Mouse (Mus musculus): Measurements from ENCODE around the gene Ascc3. TPM values are rescaled to one million over a fixed set of nuclear protein-coding genes. Genes with fewer than 3 reads are reported as not detected.

Ascc3 gene
- polyA plus RNA-seq, 1 experiment from 2014 or later, result 19.9 TPM

DNA sequence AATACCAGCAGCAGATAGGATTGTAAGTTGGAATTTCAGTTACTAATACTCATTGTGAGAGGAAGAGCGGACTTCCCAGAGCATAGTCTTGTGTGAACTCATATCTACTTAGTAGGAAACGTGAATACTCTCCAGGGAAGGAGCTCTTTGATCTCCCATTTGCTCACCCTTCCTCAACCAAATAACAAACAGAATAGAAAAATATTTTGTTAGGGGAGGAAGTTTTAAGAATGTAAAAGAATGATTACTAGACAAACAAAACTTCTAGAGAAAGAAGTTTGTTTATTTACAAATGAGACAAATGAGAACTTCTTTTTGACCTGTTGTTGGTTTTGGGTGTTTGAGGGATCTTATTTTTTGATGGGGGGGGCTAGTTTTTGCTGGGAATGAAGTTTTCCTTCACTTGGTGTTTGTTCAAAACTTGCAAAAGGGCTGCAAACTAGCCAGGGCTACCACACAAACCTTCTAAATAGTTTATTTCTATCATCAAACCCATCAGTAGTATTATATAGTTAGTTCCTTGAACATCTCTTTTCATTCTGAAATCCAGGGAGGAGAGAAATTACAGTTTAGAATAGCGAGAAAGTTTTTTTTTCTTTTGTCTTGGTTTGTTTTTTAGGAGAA, 304.4 kb downstream of the Ascc3 start:
- Histone ChIP-seq H3K4me2 (no peak overlapping the region), H3K9ac (no peak overlapping the region), H3K4me1 (peaks cover 14% of the 10 kb centered on the region)

DNA sequence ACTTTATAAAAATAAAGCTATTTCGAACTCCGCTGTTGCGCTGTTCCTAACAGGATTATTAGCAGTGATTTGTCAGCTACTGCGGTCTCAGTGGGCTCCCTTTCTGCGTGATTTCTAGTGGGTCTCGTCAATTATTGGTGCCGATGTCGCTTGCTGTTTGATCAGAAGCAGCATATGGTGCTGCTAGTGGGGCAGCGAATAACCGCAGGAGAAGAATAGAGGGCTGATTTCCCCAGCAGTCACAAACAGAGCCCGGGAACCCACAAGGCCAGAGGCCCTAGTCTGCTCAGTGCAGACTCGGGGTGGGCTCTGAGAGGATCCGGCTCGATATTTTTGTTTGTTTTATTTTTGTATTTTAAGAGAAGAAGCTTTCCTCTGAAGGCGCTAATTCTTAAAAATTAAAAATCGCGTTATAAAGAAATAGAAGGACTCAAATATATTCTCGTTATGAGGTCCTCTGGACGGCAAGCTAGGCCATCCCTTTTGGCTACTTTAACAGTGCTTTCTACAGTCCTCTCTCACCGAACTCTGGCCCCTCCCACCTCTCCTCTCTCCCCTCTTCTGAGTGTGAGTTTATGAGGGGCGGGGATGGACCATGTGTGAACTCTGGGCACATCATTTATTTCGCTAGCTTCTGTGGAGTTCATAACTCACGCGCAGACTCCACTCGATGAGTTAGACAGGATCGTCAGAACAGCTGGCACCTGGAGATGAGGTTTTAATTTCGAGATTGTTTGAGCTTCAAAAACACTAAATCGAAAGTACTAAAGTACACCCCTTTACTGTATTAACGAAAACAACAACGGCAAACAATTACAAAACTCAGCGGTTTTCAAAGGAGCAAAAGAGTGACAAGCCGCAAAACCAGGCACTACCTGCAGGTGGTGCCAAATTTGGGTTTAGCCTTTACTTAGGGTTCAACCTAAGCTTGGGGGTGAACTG, 305.3 kb downstream of the Ascc3 start:
- Histone ChIP-seq H3K4me1 (peaks cover 14% of the 10 kb centered on the region), H3K4me2 (0 out of 2 replicates have a peak overlapping the region, but pooled peaks have one; percentile 20), H3K9me3 (replicated peaks) (no peaks in the 10 kb centered on the region), H3K4me3 (no peak overlapping the region), H3K36me3 (no peaks in the 10 kb centered on the region), H3K9ac (no peak overlapping the region), H3K27ac (no peak overlapping the region), H3K27me3 (replicated peaks) (peaks cover 94% of the 10 kb centered on the region)
- no peak for ATAC-seq
- WGBS (ENCODE audit: insufficient replicate concordance), result 3% methylated on average over 32 of the region's 32 CpGs

More for the DNA sequence above, 304.4 kb downstream of the Ascc3 start:
- H3K27ac ChIP-seq, result no peak overlapping the region
- H3K9me3 ChIP-seq (replicated peaks), result no peaks in the 10 kb centered on the region
- no peak overlapping the region for H3K4me3 ChIP-seq
- no peaks in the 10 kb centered on the region for H3K36me3 ChIP-seq
- no peak for ATAC-seq
- peaks cover 94% of the 10 kb centered on the region for H3K27me3 ChIP-seq (replicated peaks)
- WGBS (ENCODE audit: insufficient replicate concordance), result 3% methylated on average over 3 of the region's 3 CpGs

DNA sequence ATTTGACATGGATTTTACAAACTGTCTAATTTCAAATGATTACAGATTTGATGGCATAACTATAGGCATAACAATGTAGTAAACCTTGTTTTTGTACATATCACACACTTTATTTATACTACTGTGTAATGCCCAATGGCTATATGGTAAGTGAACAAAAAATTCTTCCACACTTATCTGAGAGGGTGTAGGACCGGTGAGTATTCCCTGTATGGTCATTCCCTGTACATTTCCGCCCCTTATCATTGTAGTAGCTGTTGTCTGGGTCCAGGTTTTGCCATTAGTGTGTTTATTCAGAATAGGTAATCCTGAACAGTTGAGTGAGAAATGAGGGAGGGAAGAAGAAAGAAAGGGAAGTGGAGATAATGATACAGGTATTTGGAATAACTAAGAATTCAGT, 306.2 kb downstream of the Ascc3 start:
- Histone ChIP-seq H3K4me3 (no peak overlapping the region), H3K9ac (no peak overlapping the region), H3K36me3 (no peaks in the 10 kb centered on the region), H3K4me2 (no peak overlapping the region), H3K27ac (no peak overlapping the region), H3K27me3 (replicated peaks) (peaks cover 94% of the 10 kb centered on the region), H3K4me1 (peaks cover 14% of the 10 kb centered on the region), H3K9me3 (replicated peaks) (no peaks in the 10 kb centered on the region)
- ATAC-seq, result no peak
- 27% methylated on average over 2 of the region's 2 CpGs for WGBS (ENCODE audit: insufficient replicate concordance)

DNA sequence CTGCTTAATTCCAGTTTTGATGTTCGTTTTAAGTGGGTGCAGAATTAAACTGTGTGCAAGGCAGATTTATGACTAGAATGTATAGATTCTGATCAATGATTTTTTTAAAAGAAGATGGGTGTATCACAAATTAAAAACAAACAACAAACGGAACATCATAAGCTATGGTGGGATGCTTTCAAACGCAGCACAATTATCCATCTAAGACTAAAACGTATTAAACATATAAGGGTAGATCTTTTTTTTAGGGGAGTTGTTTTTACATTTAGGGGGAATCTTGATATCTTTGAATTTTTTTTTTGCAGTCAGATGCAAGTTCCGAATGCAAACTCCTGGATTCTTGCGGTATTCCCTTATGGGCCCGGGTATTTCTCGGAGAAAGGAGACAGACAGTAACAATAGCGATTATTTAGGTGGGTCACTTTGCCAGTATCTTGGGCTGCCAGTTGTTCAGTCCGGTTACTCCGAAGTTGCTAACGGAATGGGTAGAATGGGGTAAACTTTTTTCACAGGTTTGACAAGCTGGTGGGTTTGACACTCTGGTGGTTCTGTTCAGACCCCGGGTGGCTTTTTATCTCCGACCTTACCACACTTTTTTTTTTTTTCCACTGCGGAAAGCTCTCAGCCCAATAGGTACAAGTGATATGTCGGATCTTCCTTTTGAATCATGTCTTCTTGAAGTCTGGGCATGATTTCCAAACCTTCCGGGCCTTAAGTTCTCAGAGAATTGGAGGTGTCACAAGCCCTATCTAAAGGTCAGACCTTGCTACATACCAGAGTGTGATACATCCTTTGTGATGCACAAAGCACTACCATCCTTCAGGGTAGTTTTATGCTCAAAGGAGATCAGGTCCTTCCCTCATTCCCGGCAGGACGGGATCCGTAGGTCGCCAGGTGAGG, 307.6 kb downstream of the Ascc3 start:
- 3% methylated on average over 21 of the region's 21 CpGs for WGBS (ENCODE audit: insufficient replicate concordance)
- H3K27ac ChIP-seq, result no peak overlapping the region
- H3K27me3 ChIP-seq (replicated peaks), result peaks cover 94% of the 10 kb centered on the region
- peaks cover under 1% of the 10 kb centered on the region; the same call in 1 of the 2 replicates for H3K4me1 ChIP-seq
- no peaks in the 10 kb centered on the region for H3K9me3 ChIP-seq (replicated peaks)
- no peak overlapping the region for H3K4me3 ChIP-seq
- H3K4me2 ChIP-seq, result no peak overlapping the region
- no peak for ATAC-seq
- H3K9ac ChIP-seq, result no peak overlapping the region
- no peaks in the 10 kb centered on the region for H3K36me3 ChIP-seq

All from liver, embryonic 12.5 days (tissue).